In genomic region chrX:58038061-58039007, GRCm38 (mm10) we compare ENCODE assay signal across 9 mouse cellular contexts. TPM values are rescaled to one million over a fixed set of nuclear protein-coding genes. Genes with fewer than 3 reads are reported as not detected.
DNase-seq lines count a peak whose midpoint lies in the region; ATAC-seq and TF ChIP-seq lines count a peak whose summit lies in the region.
"Had no signal": no experiment of that assay in that cellular context is flagged by ENCODE, and none has a peak within 500 bp of the region (broad histone marks: within the 10 kb centered on the region; RNA-seq: fewer than 3 reads in every experiment).

No protein-coding gene starts in this region.

- peak overlapping the region; percentile 43 for H3K4me2 ChIP-seq in kidney, postnatal 0 days (ENCODE audit: low read length)
- H3K4me2 ChIP-seq in stomach, embryonic 14.5 days (replicated peaks; ENCODE audit: low read depth, low read length) = peak overlapping the region; percentile 40

- no peak for DNase-seq in kidney, postnatal 0 days (ENCODE audit: low spot score)
- no peak for DNase-seq in kidney, postnatal 25 days
- peak; percentile 67 for DNase-seq in embryo, embryonic 9.5 days (ENCODE audit: extremely low spot score)
- peak; percentile 66 for DNase-seq in limb, embryonic 10.5 days (ENCODE audit: low spot score)
- no peak for DNase-seq in gastrocnemius, adult 18-20 months (ENCODE audit: low spot score)
- no peak for DNase-seq in left cerebral cortex, adult 2 months (ENCODE audit: extremely low spot score in 1 of 2, low spot score in 2 of 2)
- no peak for DNase-seq in kidney, postnatal 10 days

- no peaks in the 10 kb centered on the region for H3K9me3 ChIP-seq in kidney, postnatal 0 days (replicated peaks; ENCODE audit: low read length)
- H3K9me3 ChIP-seq in limb, embryonic 10.5 days (replicated peaks) = no peaks in the 10 kb centered on the region
- H3K9me3 ChIP-seq in stomach, embryonic 14.5 days (ENCODE audit: control insufficient read depth, low read depth, low read length) = no peaks in the 10 kb centered on the region

- H3K27ac ChIP-seq in kidney, postnatal 0 days = no peak overlapping the region
- peak overlapping the region; percentile 88 for H3K27ac ChIP-seq in limb, embryonic 10.5 days
- no peak overlapping the region for H3K27ac ChIP-seq in stomach, embryonic 14.5 days (ENCODE audit: low read length)
- H3K27ac ChIP-seq in left cerebral cortex, adult 2 months = no peak overlapping the region

- peak overlapping the region; percentile 23 for H3K4me3 ChIP-seq in kidney, postnatal 0 days (replicated peaks; ENCODE audit: low read depth, low read length)
- H3K4me3 ChIP-seq in limb, embryonic 10.5 days = peak overlapping the region; percentile 49
- H3K4me3 ChIP-seq in stomach, embryonic 14.5 days (ENCODE audit: low read depth, low read length) = peak overlapping the region; percentile 27
- H3K4me3 ChIP-seq in left cerebral cortex, adult 2 months = no peak overlapping the region

- H3K36me3 ChIP-seq in kidney, postnatal 0 days (ENCODE audit: insufficient read depth, low read length) = no peaks in the 10 kb centered on the region
- no peaks in the 10 kb centered on the region for H3K36me3 ChIP-seq in limb, embryonic 10.5 days
- no peaks in the 10 kb centered on the region for H3K36me3 ChIP-seq in stomach, embryonic 14.5 days (ENCODE audit: control insufficient read depth, insufficient read depth, low read length)

- no peak for ATAC-seq in kidney, postnatal 0 days (replicated peaks; ENCODE audit: low FRiP score, low read depth)
- no peak for ATAC-seq in stomach, embryonic 14.5 days (ENCODE audit: insufficient number of reproducible peaks, insufficient read depth, low FRiP score, low read depth)

- no peak for TF ChIP-seq CTCF in kidney, postnatal 0 days (IDR thresholded peaks at IDR 0.05; ENCODE audit: low read depth)
- TF ChIP-seq CTCF in left cerebral cortex, adult 2 months (IDR thresholded peaks at IDR 0.05) = no peak

- H3K9ac ChIP-seq in kidney, postnatal 0 days (ENCODE audit: low read depth, low read length) = no peak overlapping the region
- H3K9ac ChIP-seq in stomach, embryonic 14.5 days (replicated peaks; ENCODE audit: low read depth, low read length) = no peak overlapping the region

- 30% methylated on average over 64 of the region's 70 CpGs for WGBS in kidney, postnatal 0 days
- WGBS in limb, embryonic 10.5 days = 19% methylated on average over 68 of the region's 70 CpGs
- 21% methylated on average over 66 of the region's 70 CpGs for WGBS in stomach, embryonic 14.5 days

- H3K27me3 ChIP-seq in kidney, postnatal 0 days (ENCODE audit: insufficient read depth, low read length) = peaks cover 19% of the 10 kb centered on the region
- H3K27me3 ChIP-seq in limb, embryonic 10.5 days (ENCODE audit: low read depth, poor library complexity, severe bottlenecking) = peaks cover 42% of the 10 kb centered on the region
- H3K27me3 ChIP-seq in stomach, embryonic 14.5 days (ENCODE audit: control insufficient read depth, insufficient read depth, low read length) = peaks cover 10% of the 10 kb centered on the region; the same call in 1 of the 2 replicates

- no peaks in the 10 kb centered on the region for H3K4me1 ChIP-seq in kidney, postnatal 0 days (replicated peaks; ENCODE audit: insufficient read depth, low read length)
- H3K4me1 ChIP-seq in limb, embryonic 10.5 days = 0 out of 2 replicates have a peak, but pooled peaks cover 7% of the 10 kb centered on the region
- H3K4me1 ChIP-seq in stomach, embryonic 14.5 days (ENCODE audit: control insufficient read depth, insufficient read depth, low read length) = no peaks in the 10 kb centered on the region

- intact Hi-C loops in left cerebral cortex, adult 2 months (cut with DNase I) = loop anchor here (2.0 kb wide), 1 partner anchor 122 kb away; no protein-coding TSS in a partner anchor

RNA-seq across cellular contexts. Expression of gene Zic3, which starts 15.8 kb away (rescaled TPM):
- not detected in 2 replicates for polyA plus RNA-seq in kidney, postnatal 0 days (2015; fragmentation: Nextera tagmentation; extraction: Ambion mirVana)
- polyA plus RNA-seq in limb, embryonic 10.5 days (2016; fragmentation: Nextera tagmentation; extraction: Ambion mirVana) = 6.7 and 11.4 TPM in 2 replicates
- polyA plus RNA-seq in stomach, embryonic 14.5 days (2014; fragmentation: Nextera tagmentation; extraction: Ambion mirVana) = not detected in 2 replicates
- total RNA-seq in gastrocnemius, adult 18-20 months (2021) = not detected
- total RNA-seq in left cerebral cortex, adult 2 months (2021) = 1 to 10 TPM; 2.2 to 2.8 TPM
- polyA plus RNA-seq: large intestine, adult 2 months had no signal

Comparison
In these comparisons a context has a peak if more than half of its experiments do, and no peak if none do; other contexts are left out.
1. DNase-seq: peak in embryo, embryonic 9.5 days (single experiment) and limb, embryonic 10.5 days (single experiment); none in kidney, postnatal 0 days (single experiment), kidney, postnatal 25 days (0 of 2), gastrocnemius, adult 18-20 months (single experiment), left cerebral cortex, adult 2 months (0 of 2) and kidney, postnatal 10 days (single experiment).